Mouse (Mus musculus): ENCODE measurements around the gene Defb9. TPM values are rescaled to one million over a fixed set of nuclear protein-coding genes. Genes with fewer than 3 reads are reported as not detected.
"Not testable (repeated sequence)": the region's sequence is repeated elsewhere in the genome, so short reads cannot be mapped to it uniquely, and the experiment has no call there.

The Defb9 gene
- polyA plus RNA-seq (2012; rRNA removed): not detected in 2 replicates

- DNase-seq (ENCODE audit: low read depth): not testable (repeated sequence)
Observed at GRCm38 (mm10) chr8:21885321-21885720, at the start of gene Defb9. TSS of gene Defb9 (minus strand) at chr8:21885421.

- DNase-seq (ENCODE audit: low read depth): no peak
- TF ChIP-seq POLR2A (IDR thresholded peaks at IDR 0.05; ENCODE audit: borderline replicate concordance, extremely low read depth, insufficient read depth, insufficient read length, poor library complexity, severe bottlenecking) (no peak), CTCF (IDR thresholded peaks at IDR 0.05; ENCODE audit: borderline replicate concordance, extremely low read depth, insufficient read depth, insufficient read length) (no peak)
Observed at GRCm38 (mm10) chr8:21932610-21933009, 47.4 kb upstream of the Defb9 start, which contains the start of gene Defb15. TSS of gene Defb15 (minus strand) at chr8:21932710.

GRCm38 (mm10) chr8:21930754-21931153 is 45.5 kb upstream of the Defb9 start:
- not testable (repeated sequence) for DNase-seq (ENCODE audit: low read depth)

- TF ChIP-seq CTCF (IDR thresholded peaks at IDR 0.05; ENCODE audit: borderline replicate concordance, extremely low read depth, insufficient read depth, insufficient read length) (no peak), POLR2A (IDR thresholded peaks at IDR 0.05; ENCODE audit: borderline replicate concordance, extremely low read depth, insufficient read depth, insufficient read length, poor library complexity, severe bottlenecking) (no peak)
- DNase-seq (ENCODE audit: low read depth): no peak
Observed at GRCm38 (mm10) chr8:21915625-21916024, 30.4 kb upstream of the Defb9 start.

- DNase-seq (ENCODE audit: low read depth): no peak
- TF ChIP-seq CTCF (IDR thresholded peaks at IDR 0.05; ENCODE audit: borderline replicate concordance, extremely low read depth, insufficient read depth, insufficient read length) (no peak), POLR2A (IDR thresholded peaks at IDR 0.05; ENCODE audit: borderline replicate concordance, extremely low read depth, insufficient read depth, insufficient read length, poor library complexity, severe bottlenecking) (no peak)
Observed at GRCm38 (mm10) chr8:21912554-21912953, 27.3 kb upstream of the Defb9 start.

GRCm38 (mm10) chr8:21911931-21912330 is 26.7 kb upstream of the Defb9 start:
- TF ChIP-seq CTCF (IDR thresholded peaks at IDR 0.05; ENCODE audit: borderline replicate concordance, extremely low read depth, insufficient read depth, insufficient read length) (no peak), POLR2A (IDR thresholded peaks at IDR 0.05; ENCODE audit: borderline replicate concordance, extremely low read depth, insufficient read depth, insufficient read length, poor library complexity, severe bottlenecking) (no peak)
- DNase-seq (ENCODE audit: low read depth): no peak

GRCm38 (mm10) chr8:21906290-21906689 is 21.1 kb upstream of the Defb9 start, which contains the start of gene Defb11:
TSS of gene Defb11 (minus strand) at chr8:21906412.
- DNase-seq (ENCODE audit: low read depth): peak; percentile 25

- peak; percentile 3 for DNase-seq (ENCODE audit: low read depth)
Observed at GRCm38 (mm10) chr8:21858586-21858985, 26.6 kb downstream of the Defb9 start, which contains the start of gene Defb10. TSS of gene Defb10 (plus strand) at chr8:21858901.

Other genes starting within 250 kb of the Defb9 start
- not detected in 2 replicates for gene Defa17, start 229.6 kb downstream of the Defb9 start, polyA plus RNA-seq (2012; rRNA removed)
- gene Defa34, start 219.6 kb downstream of the Defb9 start, polyA plus RNA-seq (2012; rRNA removed): not detected in 2 replicates
- not detected in 2 replicates for gene AY761184, start 181.8 kb downstream of the Defb9 start, polyA plus RNA-seq (2012; rRNA removed)
- gene Defa24, start 150.9 kb downstream of the Defb9 start, polyA plus RNA-seq (2012; rRNA removed): not detected in 2 replicates
- gene Defb50, start 61.9 kb downstream of the Defb9 start, polyA plus RNA-seq (2012; rRNA removed): not detected in 2 replicates
- not detected in 2 replicates for gene Defb2, start 45.5 kb downstream of the Defb9 start, polyA plus RNA-seq (2012; rRNA removed)
- not detected in 2 replicates for gene Defb10, start 26.5 kb downstream of the Defb9 start, polyA plus RNA-seq (2012; rRNA removed)
- gene Defb11, start 21.0 kb upstream of the Defb9 start, polyA plus RNA-seq (2012; rRNA removed): 9.1 and 15.4 TPM in 2 replicates
- gene Defb15, start 47.3 kb upstream of the Defb9 start, polyA plus RNA-seq (2012; rRNA removed): not detected in 2 replicates
- not detected in 2 replicates for gene Defb35, start 52.9 kb upstream of the Defb9 start, polyA plus RNA-seq (2012; rRNA removed)
- gene Defb13, start 61.3 kb upstream of the Defb9 start, polyA plus RNA-seq (2012; rRNA removed): not detected in 2 replicates
- not detected in 2 replicates for gene Fam90a1a, start 73.3 kb upstream of the Defb9 start, polyA plus RNA-seq (2012; rRNA removed)
- gene Ccdc70, start 84.4 kb upstream of the Defb9 start, polyA plus RNA-seq (2012; rRNA removed): not detected in 2 replicates
- 2.1 and 2.5 TPM in 2 replicates for gene Atp7b, start 174.9 kb upstream of the Defb9 start, polyA plus RNA-seq (2012; rRNA removed)
- 10.0 and 14.8 TPM in 2 replicates for gene Alg11, start 175.3 kb upstream of the Defb9 start, polyA plus RNA-seq (2012; rRNA removed)
- 0.57 and 0.79 TPM in 2 replicates for gene Nek5, start 239.6 kb upstream of the Defb9 start, polyA plus RNA-seq (2012; rRNA removed)